Mouse (Mus musculus) left cerebral cortex, adult 2 months (tissue): ENCODE measurements around the gene Ipo13. TPM values are rescaled to one million over a fixed set of nuclear protein-coding genes. Genes with fewer than 3 reads are reported as not detected.
A peak's percentile ranks its signal among the peaks of the same experiment; 100 is the strongest.

Experiments used
- DNase-seq, 2 experiments: peaks; one replicate each; pipeline ENCODE4 v3.0.0; 2021 to 2022; ENCODE audit warnings: low spot score in 2 of 2, mixed read lengths in 1 of 2; ENCODE audit errors: extremely low spot score in 1 of 2
- H3K27ac ChIP-seq: fragments of 200-600 bp; 2 replicates; pipeline ENCODE4 v1.8.1; 2022
- H3K4me3 ChIP-seq: fragments of 200-600 bp; 2 replicates; pipeline ENCODE4 v1.8.1; 2022
- CTCF ChIP-seq: fragments of 200-600 bp; IDR thresholded peaks from 2 replicates; pipeline ENCODE4 v1.8.1; 2022; ENCODE audit warnings: antibody characterized with exemption, mild to moderate bottlenecking, moderate library complexity
- intact Hi-C: fragments of 180-260 bp; cut with DNase I; formaldehyde crosslinking; loops from one replicate; pipeline ENCODE4 v1.15.1; 2025
- total RNA-seq, 2 experiments: library from RNA; stranded (reverse); gene quantifications; 2 replicates each; pipeline ENCODE4 v1.2.3; 2021

Ipo13 gene
- total RNA-seq, 2 experiments from 2014 or later, result 115 to 123 TPM

DNA sequence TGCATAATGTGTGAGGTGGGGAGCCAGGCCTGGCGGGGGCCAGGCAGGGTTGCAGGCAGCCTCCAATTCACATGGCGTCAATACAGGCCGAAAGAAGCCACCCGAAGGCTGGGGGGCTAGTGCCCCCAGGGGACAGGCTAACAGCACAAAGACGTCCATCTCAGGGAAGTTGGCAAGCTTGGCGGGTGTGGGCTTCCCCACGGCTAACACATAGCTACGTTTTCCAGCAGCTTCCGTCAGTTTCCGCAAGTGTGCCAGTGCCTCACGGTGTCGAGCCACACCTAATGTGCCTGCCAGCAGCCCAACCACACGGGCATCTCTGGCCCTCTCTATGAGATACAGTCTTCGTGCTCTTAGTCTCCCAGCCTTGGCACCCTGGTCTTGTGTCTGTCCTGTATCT lies 24.8 kb downstream of the Ipo13 start:
- intact Hi-C loops, result no loop called here
- TF ChIP-seq CTCF, result no peak

DNA sequence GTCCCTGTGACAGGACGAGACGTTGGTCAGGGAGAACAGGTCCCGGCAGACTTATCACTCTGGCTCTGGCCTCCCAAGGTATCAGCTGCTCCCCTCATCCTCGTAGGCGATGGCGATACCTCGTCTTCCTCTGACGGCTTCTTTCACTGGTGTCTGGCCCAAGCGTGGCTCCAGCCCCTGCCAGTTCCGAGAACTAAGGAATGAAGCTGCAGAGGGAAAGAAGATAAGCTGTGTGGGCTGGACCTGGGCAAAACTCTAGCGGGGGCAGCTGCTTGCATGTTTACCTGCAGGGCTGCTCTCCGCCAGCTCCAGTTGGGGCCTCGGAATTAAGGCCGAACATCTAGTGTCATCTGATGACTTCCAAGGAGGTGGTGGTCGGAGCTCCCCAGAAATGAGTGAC lies 25.3 kb downstream of the Ipo13 start:
- H3K4me3 ChIP-seq, result no peak overlapping the region
- H3K27ac ChIP-seq, result no peak overlapping the region
- intact Hi-C loops, result no loop called here
- TF ChIP-seq CTCF, result no peak
- DNase-seq, result no peak

More for the DNA sequence above, 24.8 kb downstream of the Ipo13 start:
- DNase-seq, result no peak
- no peak overlapping the region for H3K27ac ChIP-seq
- no peak overlapping the region for H3K4me3 ChIP-seq

DNA sequence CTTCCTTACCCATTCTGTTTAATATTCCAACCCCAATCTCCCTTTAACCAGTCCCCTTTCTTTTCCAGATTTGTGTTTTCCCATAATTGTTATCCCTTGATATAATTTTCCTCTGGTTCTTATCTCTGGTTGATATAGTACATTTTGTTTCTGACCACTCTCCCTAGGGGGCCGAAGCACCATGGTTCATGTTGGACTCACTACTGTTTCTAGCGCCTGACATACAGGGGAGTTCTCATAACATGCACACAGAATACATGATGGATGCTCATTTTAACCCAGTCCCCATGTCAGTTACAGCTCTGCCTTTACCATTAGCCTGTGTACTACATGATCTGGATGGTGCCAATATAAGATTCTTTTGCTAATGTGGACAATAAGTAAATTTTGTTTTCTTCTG lies 26.9 kb downstream of the Ipo13 start:
- no peak for DNase-seq
- intact Hi-C loops, result loop anchor here (2.0 kb wide), 1 partner anchor 27 kb away; the partner anchor contains the start of gene Ipo13
- Histone ChIP-seq H3K27ac (peak overlapping the region; percentile 97; the same call in 1 of the 2 replicates), H3K4me3 (peak overlapping the region; percentile 89)
- TF ChIP-seq CTCF, result no peak

DNA sequence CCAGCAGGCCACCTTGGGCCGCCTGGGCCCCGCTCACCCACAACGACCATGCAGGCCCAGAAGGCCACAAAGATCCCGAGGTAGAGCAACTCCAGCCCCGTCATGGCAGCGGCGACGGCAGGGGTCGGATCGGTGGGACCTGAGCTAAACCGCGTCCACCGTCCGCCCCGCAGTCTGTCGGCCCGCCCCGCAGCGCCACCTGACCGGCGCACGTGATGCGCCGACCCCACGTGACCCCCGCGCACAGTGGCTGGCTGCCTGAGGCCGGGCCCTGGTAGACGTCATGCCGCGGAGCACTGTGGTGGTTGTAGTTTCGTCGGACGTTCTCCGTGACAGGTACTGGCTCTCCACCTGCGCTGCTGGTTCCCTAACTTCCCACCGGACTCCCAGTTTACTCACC lies 27.7 kb downstream of the Ipo13 start, which contains the start of gene Atp6v0b:
Gene Atp6v0b, minus strand, starts transcription at position 201 of the 400 bp plus-strand sequence.
- H3K27ac ChIP-seq, result peak within 1 kb of the TSS; percentile 97
- H3K4me3 ChIP-seq, result peak within 1 kb of the TSS; percentile 89
- intact Hi-C loops, result loop anchor here (2.0 kb wide), 1 partner anchor 28 kb away; the partner anchor contains the start of gene Ipo13

DNA sequence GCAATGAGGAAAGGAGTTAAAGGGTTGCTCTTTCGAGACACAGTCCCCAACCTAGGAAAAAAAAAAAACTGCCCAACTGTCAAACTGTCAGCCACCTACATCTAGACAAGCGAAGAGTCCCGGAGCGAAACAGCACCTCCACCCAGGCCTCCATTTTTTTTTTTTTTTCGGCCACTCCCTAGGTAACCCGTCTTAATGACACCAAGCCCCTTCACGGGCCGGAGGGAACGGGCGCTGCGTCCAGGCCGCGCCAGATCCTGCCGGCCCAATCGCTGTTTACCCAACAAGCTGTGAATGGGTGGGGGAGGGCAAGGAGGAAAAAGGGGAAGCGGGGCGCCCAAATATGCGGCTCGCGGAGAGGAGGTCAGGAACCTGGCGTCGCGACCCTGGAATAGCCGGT lies 28.2 kb downstream of the Ipo13 start:
- Histone ChIP-seq H3K27ac (peak overlapping the region; percentile 97), H3K4me3 (peak overlapping the region; percentile 89)
- no peak for DNase-seq
- TF ChIP-seq CTCF, result no peak
- intact Hi-C loops, result loop anchor here (2.0 kb wide), 1 partner anchor 28 kb away; the partner anchor contains the start of gene Ipo13

More for the DNA sequence above, 27.7 kb downstream of the Ipo13 start, which contains the start of gene Atp6v0b:
- DNase-seq, result peak; percentile 96
- TF ChIP-seq CTCF, result no peak

DNA sequence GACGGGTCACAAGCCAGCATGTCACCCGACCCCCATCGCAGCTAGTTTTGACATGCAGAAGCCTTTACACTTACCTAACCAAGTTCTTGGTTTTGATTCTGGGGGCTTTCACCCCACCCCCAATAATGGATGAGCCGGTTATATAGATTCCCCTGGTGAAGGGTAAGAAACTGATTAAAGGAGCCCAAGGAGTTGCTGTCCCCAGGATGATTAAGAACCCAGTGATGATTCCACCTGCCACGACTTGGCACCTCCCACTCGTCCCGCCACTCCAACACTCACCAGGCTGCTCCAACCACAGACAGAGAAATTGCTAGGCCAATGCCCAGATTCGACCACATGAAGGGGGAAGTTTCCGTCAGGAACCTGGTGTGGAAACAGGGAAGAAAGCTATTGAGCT lies 28.8 kb downstream of the Ipo13 start:
- Histone ChIP-seq H3K27ac (no peak overlapping the region), H3K4me3 (peak overlapping the region; percentile 89)
- DNase-seq, result no peak
- TF ChIP-seq CTCF, result no peak
- intact Hi-C loops, result loop anchor here (2.0 kb wide), 1 partner anchor 29 kb away; the partner anchor contains the start of gene Ipo13

DNA sequence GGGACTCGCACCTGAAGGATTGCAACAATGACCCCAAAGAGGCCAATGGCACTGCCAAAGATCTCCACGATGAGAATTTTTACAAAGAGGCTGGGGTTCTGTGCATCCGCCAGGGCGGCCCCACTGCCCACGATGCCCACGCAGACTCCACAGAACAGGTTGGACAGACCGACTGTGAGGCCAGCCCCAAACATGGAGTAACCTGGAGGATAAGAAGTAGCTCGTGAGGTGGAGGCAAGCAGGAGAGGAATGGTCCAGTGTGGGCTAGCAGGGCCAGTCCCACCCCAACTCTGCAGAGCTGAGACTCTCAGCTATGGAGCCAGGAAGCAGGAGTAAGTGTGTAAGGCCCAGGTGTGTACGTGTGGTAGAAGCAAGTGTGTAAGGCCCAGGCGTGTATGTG lies 29.7 kb downstream of the Ipo13 start:
- DNase-seq, result no peak
- intact Hi-C loops, result no loop called here
- Histone ChIP-seq H3K27ac (no peak overlapping the region), H3K4me3 (no peak overlapping the region)
- TF ChIP-seq CTCF, result no peak

DNA sequence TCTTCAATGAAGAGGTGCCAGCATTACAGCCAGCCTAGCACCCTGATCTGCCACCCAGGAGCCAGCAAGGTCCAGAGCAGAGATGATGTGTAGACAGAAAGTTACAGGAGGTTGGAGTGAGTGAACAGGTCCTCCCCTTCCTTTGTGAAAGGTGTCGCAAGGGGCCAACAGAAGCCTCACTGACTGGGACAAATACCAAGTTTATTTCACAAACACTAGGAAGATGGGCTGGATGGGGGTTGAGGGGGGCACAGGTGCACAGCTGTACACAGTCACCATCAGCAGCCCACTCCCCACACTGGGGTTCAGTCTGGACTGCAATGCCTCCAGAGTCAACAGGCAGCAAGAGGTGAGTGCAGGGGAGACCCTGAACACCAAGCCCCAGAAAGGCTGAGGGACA lies 30.7 kb downstream of the Ipo13 start:
- no peak for TF ChIP-seq CTCF
- intact Hi-C loops, result no loop called here
- H3K4me3 ChIP-seq, result peak overlapping the region; percentile 75
- no peak for DNase-seq
- no peak overlapping the region for H3K27ac ChIP-seq

DNA sequence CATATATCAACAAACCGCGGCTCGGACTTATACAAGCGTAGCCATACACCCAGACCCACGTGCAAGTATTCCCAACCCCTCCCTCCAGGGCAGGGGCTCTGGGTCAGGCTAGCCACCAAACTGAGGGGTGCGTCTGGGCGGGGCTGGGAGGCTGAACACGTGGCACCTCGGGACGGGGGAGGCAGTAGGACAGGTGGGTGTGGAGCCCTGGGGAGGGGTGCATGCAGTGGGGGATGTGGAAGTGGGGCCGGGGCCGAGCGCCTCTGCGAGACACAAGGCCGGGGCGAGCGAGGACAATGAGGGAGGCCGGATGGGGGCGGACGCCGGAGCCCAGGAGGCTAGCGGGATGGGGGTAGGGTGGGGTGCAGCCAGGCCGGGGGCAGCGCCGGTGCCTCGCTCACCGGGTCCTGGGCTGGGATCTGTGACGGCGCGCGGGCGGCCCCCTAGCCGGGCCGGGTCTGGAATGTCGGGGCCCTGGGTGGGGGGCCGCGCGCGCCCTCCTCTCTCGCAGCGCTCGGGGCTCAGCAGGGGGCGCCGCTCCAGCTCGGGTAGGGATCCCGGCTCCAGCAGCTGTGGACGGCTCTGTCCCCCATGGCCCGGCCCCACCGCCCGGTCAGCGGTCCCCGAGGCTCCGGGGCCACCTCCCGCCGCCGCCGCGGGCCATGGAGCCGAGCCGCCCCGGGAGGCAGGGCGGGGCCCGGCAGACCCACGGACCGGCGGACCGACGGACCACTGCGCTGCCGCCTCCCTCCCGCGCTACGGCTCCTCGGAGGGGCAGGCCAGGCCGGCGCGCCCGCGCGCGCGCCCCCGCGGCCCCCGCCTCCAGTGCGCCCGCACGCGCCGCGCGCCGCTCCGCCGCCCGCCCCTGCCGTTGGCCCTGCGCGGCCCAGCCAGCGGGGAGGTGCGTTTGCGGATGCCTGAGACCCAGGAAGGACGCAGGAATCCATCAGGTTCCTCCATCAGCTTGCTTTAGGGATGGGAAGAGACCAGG lies 31.8 kb downstream of the Ipo13 start, which contains the start of gene B4galt2:
Gene B4galt2, minus strand, starts transcription at position 787 of the 991 bp plus-strand sequence.
- peak; percentile 74 to 79 for DNase-seq
- H3K4me3 ChIP-seq, result peak within 1 kb of the TSS; percentile 75
- peak within 1 kb of the TSS; percentile 93 for H3K27ac ChIP-seq
- peak; percentile 33 for TF ChIP-seq CTCF
- intact Hi-C loops, result no loop called here

DNA sequence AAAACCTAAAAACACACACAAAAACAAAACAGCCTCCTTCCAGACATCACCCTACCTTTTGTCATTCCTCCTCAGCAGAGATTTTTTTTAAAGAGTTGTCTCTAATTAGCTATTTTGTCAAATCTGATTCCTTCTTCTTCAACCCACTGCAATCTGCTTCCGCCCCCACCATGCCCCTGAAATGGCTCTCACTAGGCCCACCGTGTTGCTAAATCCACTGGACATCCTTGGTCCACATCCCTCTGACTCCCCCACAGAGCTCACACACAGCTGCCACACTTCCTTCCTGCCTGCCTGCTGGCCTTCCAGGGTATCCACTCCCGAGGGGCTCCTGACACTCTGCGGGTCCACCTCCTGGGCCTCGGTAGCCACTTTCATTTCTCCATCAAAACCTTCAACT lies 36.1 kb downstream of the Ipo13 start:
- DNase-seq, result no peak
- no peak for TF ChIP-seq CTCF
- H3K27ac ChIP-seq, result no peak overlapping the region
- H3K4me3 ChIP-seq, result no peak overlapping the region
- intact Hi-C loops, result no loop called here

DNA sequence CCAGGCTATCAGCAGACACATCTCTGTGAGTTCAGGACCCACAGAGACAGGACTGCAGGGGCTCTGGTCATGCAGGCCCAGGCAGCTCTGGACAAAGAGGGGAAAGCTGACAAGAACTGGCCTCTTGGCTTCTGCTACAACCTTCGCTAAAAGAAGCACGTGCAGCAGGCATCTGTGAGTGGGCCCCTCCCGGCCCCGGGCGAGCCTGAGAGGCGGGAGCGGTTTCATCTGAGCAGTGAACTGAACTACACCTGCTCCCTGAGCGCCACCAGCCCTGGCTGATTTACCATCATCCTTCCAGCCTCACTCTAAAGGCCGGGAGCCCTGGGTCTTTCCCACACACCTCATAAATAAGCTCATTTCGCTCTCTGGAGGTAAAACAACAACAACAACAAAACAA lies 36.5 kb downstream of the Ipo13 start:
- DNase-seq, result no peak
- intact Hi-C loops, result no loop called here
- no peak for TF ChIP-seq CTCF

DNA sequence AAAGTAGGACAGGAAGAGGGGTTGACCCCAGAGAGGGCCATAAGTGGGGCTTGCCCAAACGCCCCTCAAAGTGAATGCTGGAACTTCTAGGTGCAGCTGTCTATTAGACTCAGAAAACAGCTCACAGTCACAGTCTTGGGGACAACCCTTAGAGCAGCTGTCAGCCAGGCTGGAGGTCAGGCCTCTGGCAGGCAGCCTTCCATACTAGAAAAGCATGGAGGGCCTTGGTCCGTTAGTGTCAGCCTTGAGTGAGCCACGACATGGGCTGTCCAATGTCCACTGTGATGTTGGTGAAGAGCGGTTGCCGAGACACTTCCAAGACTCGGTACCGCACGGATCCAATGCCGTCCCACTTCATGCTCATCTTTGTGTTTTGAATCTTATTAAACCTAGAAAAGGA lies 41.2 kb downstream of the Ipo13 start:
- intact Hi-C loops, result no loop called here
- Histone ChIP-seq H3K27ac (no peak overlapping the region), H3K4me3 (no peak overlapping the region)
- DNase-seq, result no peak
- no peak for TF ChIP-seq CTCF

More for the DNA sequence above, 36.5 kb downstream of the Ipo13 start:
- no peak overlapping the region for H3K27ac ChIP-seq
- no peak overlapping the region for H3K4me3 ChIP-seq
